Mouse (Mus musculus): ENCODE measurements around the gene Clec4e. TPM values are rescaled to one million over a fixed set of nuclear protein-coding genes. Genes with fewer than 3 reads are reported as not detected.

The Clec4e gene
- total RNA-seq, 2 experiments from 2014 or later = 0.15 to 0.18 TPM

Other genes with a start within 250 kb of the Clec4e start
- gene Clec4b1, start 239.9 kb downstream of the Clec4e start, total RNA-seq (2021) = under 1 TPM in 1 of 2 experiments, not detected in 1; 0.97 TPM
- gene Clec4a2, start 183.4 kb downstream of the Clec4e start, total RNA-seq (2021) = 1 to 10 TPM; 2.3 to 5.2 TPM
- not detected for gene Clec4b2, start 117.0 kb downstream of the Clec4e start, total RNA-seq (2021)
- gene Clec4n, start 60.0 kb downstream of the Clec4e start, total RNA-seq (2021) = 1 to 10 TPM; 1.5 to 3.1 TPM
- gene Clec4d, start 27.8 kb downstream of the Clec4e start, total RNA-seq (2021) = under 1 TPM; 0.21 to 0.60 TPM
- not detected for gene Vmn2r19, start 18.5 kb upstream of the Clec4e start, total RNA-seq (2021)
- not detected for gene Vmn2r20, start 128.2 kb upstream of the Clec4e start, total RNA-seq (2021)
- not detected for gene Vmn2r21, start 243.5 kb upstream of the Clec4e start, total RNA-seq (2021)

All from adrenal gland, postnatal 10 days (tissue).